Mouse (Mus musculus): Measurements from ENCODE around the gene Crb2. TPM values are rescaled to one million over a fixed set of nuclear protein-coding genes. Genes with fewer than 3 reads are reported as not detected.

The Crb2 gene
- total RNA-seq, 2 experiments from 2014 or later = 0.05 TPM; not detected in 1

Other genes starting within 250 kb of the Crb2 start
- gene Strbp, start 72.4 kb upstream of the Crb2 start, total RNA-seq (2021) = 10 to 100 TPM; 20.5 to 21.5 TPM

Measured in gastrocnemius, adult 18-20 months (tissue).